Mouse (Mus musculus) liver, postnatal 0 days (tissue): Measurements from ENCODE around the gene Hsd11b1. TPM values are rescaled to one million over a fixed set of nuclear protein-coding genes. Genes with fewer than 3 reads are reported as not detected.

ENCODE experiments used
- ATAC-seq: fragments of 200-750 bp; cut with Nextera tagmentation; 2 replicates; pipeline ENCODE4 v1.8.0; 2017; ENCODE audit warnings: mild to moderate bottlenecking, moderate library complexity
- DNase-seq: peaks from one replicate; pipeline ENCODE4 v3.0.0-alpha.2; 2016
- H3K27ac ChIP-seq: fragments of 300-500 bp; sonication (generic); 2 replicates; pipeline ENCODE4 v1.5.1; 2014; ENCODE audit warnings: antibody characterized with exemption, moderate library complexity, mild to moderate bottlenecking, low read depth
- H3K27me3 ChIP-seq: fragments of 300-500 bp; sonication (generic); 2 replicates; pipeline ENCODE4 v1.6.1; 2014; ENCODE audit warnings: low read length, control low read depth, mixed read lengths; ENCODE audit not compliant: insufficient read depth
- H3K36me3 ChIP-seq: fragments of 300-500 bp; sonication (generic); replicated peaks from 2 replicates; pipeline ENCODE4 v1.6.1; 2014; ENCODE audit warnings: mild to moderate bottlenecking, control low read depth, low read length, moderate library complexity, mixed read lengths; ENCODE audit not compliant: insufficient read depth
- H3K4me1 ChIP-seq: fragments of 300-500 bp; sonication (generic); 2 replicates; pipeline ENCODE4 v1.6.1; 2014; ENCODE audit warnings: antibody characterized with exemption, mild to moderate bottlenecking, control low read depth; ENCODE audit not compliant: insufficient read depth
- H3K4me2 ChIP-seq: fragments of 300-500 bp; sonication (generic); 2 replicates; pipeline ENCODE4 v1.6.1; 2014; ENCODE audit warnings: low read depth, mild to moderate bottlenecking, low read length, moderate library complexity, mixed read lengths
- H3K4me3 ChIP-seq: fragments of 300-500 bp; sonication (generic); 2 replicates; pipeline ENCODE4 v1.5.1; 2014; ENCODE audit warnings: low read depth, low read length
- H3K9ac ChIP-seq: fragments of 300-500 bp; sonication (generic); replicated peaks from 2 replicates; pipeline ENCODE4 v1.6.1; 2014; ENCODE audit warnings: mild to moderate bottlenecking, moderate library complexity
- H3K9me3 ChIP-seq: fragments of 300-500 bp; sonication (generic); 2 replicates; pipeline ENCODE4 v1.6.1; 2016; ENCODE audit warnings: mild to moderate bottlenecking, control low read depth, low read length, mixed read lengths
- CTCF ChIP-seq: sonication (generic); IDR thresholded peaks from 2 replicates; pipeline ENCODE4 v1.5.1; 2016; ENCODE audit warnings: antibody characterized with exemption, low read depth
- EP300 ChIP-seq: IDR thresholded peaks from 2 replicates; pipeline ENCODE4 v1.6.1; 2016; ENCODE audit warnings: antibody characterized with exemption, low read depth, mild to moderate bottlenecking
- WGBS: fragments of 180-500 bp; shearing (Covaris S2); extraction: QIAGEN DNeasy Blood & Tissue Kit; methylation state at CpG from one replicate; pipeline ENCODE4 v1.1.7; 2014; ENCODE audit not compliant: insufficient replicate concordance; 5-methylcytosine and 5-hydroxymethylcytosine counted together
- polyA plus RNA-seq: library from polyadenylated mRNA; unstranded; fragments of >200 nt; fragmentation: Nextera tagmentation; extraction: Ambion mirVana; gene quantifications from 2 replicates; pipeline ENCODE4 v1.2.1, GENCODE M21; 2015

Hsd11b1 gene
- polyA plus RNA-seq: 252 and 257 TPM in 2 replicates

DNA sequence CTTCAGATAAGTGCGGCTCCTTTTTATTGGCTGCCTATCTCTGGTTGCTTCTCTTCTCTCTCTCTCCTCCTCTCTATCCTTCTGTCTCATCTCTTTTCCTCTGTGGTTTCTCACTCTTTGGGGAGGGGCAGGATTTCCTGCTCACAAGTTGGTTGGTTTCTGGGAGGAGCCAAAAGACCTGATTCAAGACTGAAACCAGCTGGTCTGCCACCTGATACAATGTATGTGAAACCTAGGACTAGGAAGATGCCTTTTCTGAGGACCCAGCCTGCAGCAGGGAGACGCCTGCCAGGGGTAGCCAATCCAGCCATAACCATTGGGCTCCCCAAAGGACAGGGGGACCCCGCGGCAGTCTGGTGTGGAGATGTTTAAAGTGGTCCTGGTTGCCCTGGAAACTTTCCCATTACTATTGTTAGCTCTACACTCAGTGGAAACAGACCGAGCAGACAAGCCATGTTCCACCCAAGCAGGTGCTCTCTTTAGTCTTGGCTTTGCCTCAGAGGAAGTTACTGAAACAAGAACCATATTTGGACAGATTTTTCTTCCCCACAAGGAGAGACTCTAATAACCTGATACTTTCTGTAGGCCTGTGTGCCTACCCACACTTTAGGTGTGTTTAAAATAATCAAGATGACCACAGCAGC, at the start of gene Hsd11b1:
Gene Hsd11b1 (minus strand): TSS at position 121 of the 644 bp plus-strand sequence.
- no peak for DNase-seq
- no peaks in the 10 kb centered on the region for H3K9me3 ChIP-seq
- H3K9ac ChIP-seq: no peak within 1 kb of the TSS
- 43% methylated on average over 5 of the region's 5 CpGs for WGBS
- 0 out of 2 replicates have a peak within 1 kb of the TSS, but pooled peaks have one; percentile 8 for H3K4me2 ChIP-seq
- no peak within 1 kb of the TSS for H3K27ac ChIP-seq
- H3K36me3 ChIP-seq: no peaks in the 10 kb centered on the region
- H3K4me3 ChIP-seq: no peak within 1 kb of the TSS
- peaks cover 13% of the 10 kb centered on the region; the same call in 1 of the 2 replicates for H3K4me1 ChIP-seq
- 0 out of 2 replicates have a peak, but pooled peaks have one; percentile 7 for ATAC-seq
- no peaks in the 10 kb centered on the region for H3K27me3 ChIP-seq
- TF ChIP-seq EP300 (no peak), CTCF (no peak)

DNA sequence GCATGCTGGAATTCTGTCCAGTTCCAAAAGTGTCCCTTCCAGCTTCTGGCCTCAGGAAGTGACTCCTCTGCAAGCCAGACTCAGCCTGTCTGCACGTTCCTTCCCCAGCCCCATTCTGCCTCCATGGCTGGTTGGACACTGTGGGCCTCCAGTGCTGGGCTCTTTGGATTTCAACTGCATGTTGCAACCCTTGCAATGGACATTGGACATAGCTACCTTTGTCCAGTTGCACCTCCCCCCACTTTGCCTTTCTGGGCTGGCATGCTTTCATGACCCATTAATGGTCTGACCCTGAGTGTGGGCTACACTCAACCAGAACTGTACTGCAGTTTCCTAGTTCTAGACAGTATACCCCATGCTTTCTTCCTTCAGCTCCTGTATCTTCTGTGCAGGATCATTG, 47.7 kb upstream of the Hsd11b1 start:
- Histone ChIP-seq H3K27me3 (no peaks in the 10 kb centered on the region), H3K36me3 (no peaks in the 10 kb centered on the region), H3K9ac (0 out of 2 replicates have a peak overlapping the region, but pooled peaks have one; percentile 37), H3K4me2 (peak overlapping the region; percentile 46), H3K27ac (peak overlapping the region; percentile 92), H3K9me3 (no peaks in the 10 kb centered on the region), H3K4me3 (no peak overlapping the region), H3K4me1 (peaks cover 19% of the 10 kb centered on the region)
- 57% methylated on average over 1 of the region's 1 CpGs for WGBS
- TF ChIP-seq EP300 (peak; percentile 52; the same call in 1 of the 2 replicates), CTCF (no peak)
- peak; percentile 74 for DNase-seq
- peak; percentile 92 for ATAC-seq

DNA sequence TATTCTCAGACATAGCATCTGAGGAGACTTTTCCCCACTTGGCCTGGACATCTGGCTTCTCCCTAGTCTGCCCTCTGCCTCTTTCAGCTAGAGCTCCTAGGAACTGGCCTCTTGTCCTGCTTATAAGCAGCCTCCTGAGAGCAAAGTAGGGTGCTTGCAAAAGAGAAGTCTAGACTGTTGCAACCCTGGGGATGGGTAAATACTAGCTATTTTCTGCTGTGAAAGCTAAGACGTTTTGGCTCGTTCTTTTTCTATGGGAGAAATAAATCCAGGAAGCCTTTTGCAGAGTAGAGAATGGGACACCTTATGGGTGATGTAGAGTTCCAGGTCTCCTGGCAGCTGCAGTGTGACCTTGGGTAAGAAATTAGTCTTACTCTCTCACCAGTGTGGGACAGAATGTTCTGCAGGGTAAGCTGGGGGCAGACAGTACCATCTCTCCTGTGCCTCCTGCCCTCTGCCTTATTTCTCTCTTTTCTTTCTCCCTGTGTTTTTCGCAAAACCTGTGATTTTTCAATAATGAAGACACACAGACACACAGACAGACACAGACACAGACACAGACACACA, 46.7 kb upstream of the Hsd11b1 start:
- ATAC-seq: no peak
- peak overlapping the region; percentile 50; the same call in 1 of the 2 replicates for H3K9ac ChIP-seq
- H3K4me3 ChIP-seq: no peak overlapping the region
- no peaks in the 10 kb centered on the region for H3K27me3 ChIP-seq
- H3K9me3 ChIP-seq: no peaks in the 10 kb centered on the region
- 51% methylated on average over 3 of the region's 3 CpGs for WGBS
- H3K4me1 ChIP-seq: peaks cover 19% of the 10 kb centered on the region
- DNase-seq: no peak
- peak overlapping the region; percentile 92 for H3K27ac ChIP-seq
- no peak for TF ChIP-seq EP300
- no peak for TF ChIP-seq CTCF
- no peaks in the 10 kb centered on the region for H3K36me3 ChIP-seq
- H3K4me2 ChIP-seq: peak overlapping the region; percentile 46

DNA sequence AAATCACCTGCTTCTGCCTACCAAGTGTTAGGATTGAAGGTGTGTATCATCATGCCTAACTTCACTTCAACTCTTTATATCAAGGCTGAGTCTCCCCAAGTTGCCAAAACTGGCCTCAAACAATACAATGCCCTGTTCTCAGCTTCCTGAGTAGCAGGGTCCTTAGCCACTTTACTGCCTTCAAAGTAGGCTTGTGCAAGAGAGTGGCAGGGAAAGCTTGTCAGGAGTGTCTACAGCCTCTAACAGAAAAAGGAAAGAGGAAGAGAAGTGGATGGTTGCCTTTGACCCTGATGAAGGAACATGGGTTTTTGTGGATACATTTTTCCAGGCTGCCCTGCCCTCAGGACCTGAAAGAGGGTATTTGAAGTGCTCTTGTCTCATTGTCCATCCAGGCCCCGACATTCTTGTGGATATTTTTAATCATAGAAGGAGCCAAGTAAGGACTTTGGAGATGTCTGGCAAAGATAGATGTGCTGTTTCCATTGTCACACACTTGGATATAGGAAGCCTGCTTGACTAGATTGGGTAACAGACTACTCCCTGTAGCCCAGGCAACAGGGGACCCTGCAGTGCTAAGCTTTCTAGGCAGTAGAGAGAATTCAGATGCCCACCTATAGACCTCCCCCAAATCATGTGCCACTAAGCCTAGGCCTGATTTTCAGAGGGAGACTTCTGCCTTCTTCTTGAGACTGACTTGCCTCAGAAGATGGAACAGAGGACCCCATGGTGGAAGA, 46.1 kb upstream of the Hsd11b1 start:
- no peaks in the 10 kb centered on the region for H3K9me3 ChIP-seq
- no peak for DNase-seq
- no peaks in the 10 kb centered on the region for H3K27me3 ChIP-seq
- peaks cover 19% of the 10 kb centered on the region for H3K4me1 ChIP-seq
- TF ChIP-seq EP300: no peak
- TF ChIP-seq CTCF: no peak
- H3K27ac ChIP-seq: peak overlapping the region; percentile 92
- ATAC-seq: no peak
- H3K4me2 ChIP-seq: peak overlapping the region; percentile 46; the same call in 1 of the 2 replicates
- H3K9ac ChIP-seq: 0 out of 2 replicates have a peak overlapping the region, but pooled peaks have one; percentile 50
- 46% methylated on average over 1 of the region's 1 CpGs for WGBS
- no peaks in the 10 kb centered on the region for H3K36me3 ChIP-seq
- H3K4me3 ChIP-seq: no peak overlapping the region

DNA sequence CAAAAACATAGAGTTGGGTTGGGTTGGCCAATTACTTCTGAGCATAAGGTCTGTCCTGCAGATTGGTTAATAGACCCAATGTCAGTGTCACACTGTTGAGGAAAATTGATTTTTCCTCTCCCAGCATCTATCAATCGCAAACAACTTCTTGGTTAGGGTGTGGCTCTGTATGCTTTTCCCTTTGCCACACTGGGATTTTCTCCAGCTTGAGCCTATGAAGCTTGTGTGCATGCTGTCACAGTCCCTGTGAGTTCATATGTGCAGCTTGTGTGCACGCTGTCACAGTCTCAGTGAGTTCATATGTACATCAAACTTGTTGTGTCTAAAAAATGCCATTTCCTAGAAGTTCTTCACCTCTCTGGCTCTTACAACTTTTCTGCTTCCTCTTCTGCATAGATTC, 43.0 kb upstream of the Hsd11b1 start:
- WGBS: 62% methylated on average over 2 of the region's 2 CpGs
- H3K9me3 ChIP-seq: no peaks in the 10 kb centered on the region
- no peak overlapping the region for H3K9ac ChIP-seq
- no peaks in the 10 kb centered on the region for H3K27me3 ChIP-seq
- ATAC-seq: peak; percentile 74
- H3K4me1 ChIP-seq: peaks cover 15% of the 10 kb centered on the region
- no peak overlapping the region for H3K4me2 ChIP-seq
- no peak overlapping the region for H3K4me3 ChIP-seq
- peak overlapping the region; percentile 29; the same call in 1 of the 2 replicates for H3K27ac ChIP-seq
- no peaks in the 10 kb centered on the region for H3K36me3 ChIP-seq
- TF ChIP-seq EP300 (peak; percentile 41; the same call in 1 of the 2 replicates), CTCF (no peak)
- DNase-seq: no peak

DNA sequence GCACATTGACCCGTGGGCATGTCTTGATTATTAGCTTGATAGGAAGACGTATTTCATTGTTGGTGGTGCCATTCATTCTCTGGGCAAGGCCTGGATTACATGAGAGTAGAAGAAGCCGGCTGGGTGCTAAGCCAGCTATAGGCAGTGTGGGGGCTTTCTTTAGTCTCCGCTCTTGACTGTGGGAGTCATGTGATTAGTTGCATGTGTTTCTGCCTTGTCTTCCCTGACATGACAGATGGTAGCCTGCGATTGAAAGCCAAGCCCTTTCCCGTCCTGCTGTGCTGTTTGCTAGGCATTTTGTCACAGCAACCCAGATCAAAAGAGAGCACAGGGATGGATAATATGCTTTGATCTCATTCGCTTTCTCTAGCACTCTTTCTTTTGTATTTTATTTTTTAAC, 41.5 kb upstream of the Hsd11b1 start:
- DNase-seq: no peak
- Histone ChIP-seq H3K4me2 (no peak overlapping the region), H3K9ac (no peak overlapping the region), H3K4me3 (no peak overlapping the region), H3K9me3 (no peaks in the 10 kb centered on the region), H3K36me3 (no peaks in the 10 kb centered on the region), H3K27me3 (no peaks in the 10 kb centered on the region), H3K27ac (no peak overlapping the region), H3K4me1 (peaks cover 11% of the 10 kb centered on the region)
- ATAC-seq: no peak
- no peak for TF ChIP-seq EP300
- TF ChIP-seq CTCF: no peak
- WGBS: 61% methylated on average over 7 of the region's 7 CpGs
